ENCODE assay signal across 19 mouse cellular contexts in the genomic region with DNA sequence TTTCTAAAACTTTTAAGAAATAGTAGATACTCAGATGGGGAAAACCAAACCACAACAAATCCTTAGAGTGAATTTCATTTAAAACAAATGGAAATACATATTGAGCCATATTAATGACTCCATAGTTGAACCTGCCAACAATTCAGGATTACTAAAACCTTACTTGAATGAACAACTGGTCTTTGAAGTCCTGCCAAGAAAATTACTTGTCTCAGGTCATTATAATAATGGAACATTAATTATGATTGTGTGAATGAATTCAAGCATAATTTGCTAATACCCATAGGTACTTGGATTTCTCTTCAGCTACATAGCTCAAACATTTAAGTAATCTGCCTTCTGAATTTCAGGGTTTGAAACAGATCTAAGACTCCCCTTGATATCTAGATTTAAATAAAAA.
"Had no signal": no experiment of that assay in that cellular context is flagged by ENCODE, and none has a peak within 500 bp of the region (broad histone marks: within the 10 kb centered on the region; RNA-seq: fewer than 3 reads in every experiment).

No protein-coding gene starts in this region.

- H3K36me3 ChIP-seq: kidney, embryonic 15.5 days; liver, embryonic 13.5 days; midbrain, embryonic 13.5 days; neural tube, embryonic 13.5 days had no signal

- H3K4me2 ChIP-seq: kidney, embryonic 15.5 days; liver, embryonic 13.5 days; midbrain, embryonic 13.5 days; neural tube, embryonic 13.5 days had no signal

- DNase-seq: kidney, adult 8-10 months; kidney, postnatal 10 days; kidney, postnatal 36 days; layer of hippocampus, postnatal 36 days; liver, embryonic 13.5 days; lung, adult 2 months; lung, postnatal 14 days; right cerebral cortex, adult 18-20 months; right cerebral cortex, postnatal 14 days; right cerebral cortex, postnatal 4 days; thymus, adult 2 months; thymus, postnatal 25 days had no signal

- H3K27me3 ChIP-seq: kidney, embryonic 15.5 days; liver, embryonic 13.5 days; midbrain, embryonic 13.5 days; neural tube, embryonic 13.5 days had no signal

- H3K9ac ChIP-seq: kidney, embryonic 15.5 days; liver, embryonic 13.5 days; midbrain, embryonic 13.5 days; neural tube, embryonic 13.5 days had no signal

- ATAC-seq: midbrain, embryonic 13.5 days had no signal

- H3K4me3 ChIP-seq: kidney, embryonic 15.5 days; left cerebral cortex, adult 2 months; liver, embryonic 13.5 days; midbrain, embryonic 13.5 days; myocyte; neural tube, embryonic 13.5 days had no signal

- H3K27ac ChIP-seq: kidney, embryonic 15.5 days; left cerebral cortex, adult 2 months; liver, embryonic 13.5 days; macrophage; midbrain, embryonic 13.5 days; neural tube, embryonic 13.5 days; stomach, postnatal 0 days had no signal

- H3K9me3 ChIP-seq: kidney, embryonic 15.5 days; liver, embryonic 13.5 days; midbrain, embryonic 13.5 days; neural tube, embryonic 13.5 days had no signal

- H3K4me1 ChIP-seq: kidney, embryonic 15.5 days; liver, embryonic 13.5 days; midbrain, embryonic 13.5 days; neural tube, embryonic 13.5 days had no signal
